In genomic region chr3:83138820-83139219, GRCm38 (mm10) we compare ENCODE assay signal across 16 mouse cellular contexts. TPM values are rescaled to one million over a fixed set of nuclear protein-coding genes. Genes with fewer than 3 reads are reported as not detected.
"Had no signal": no experiment of that assay in that cellular context is flagged by ENCODE, and none has a peak within 500 bp of the region (broad histone marks: within the 10 kb centered on the region; RNA-seq: fewer than 3 reads in every experiment).

No protein-coding gene starts in this region.

- H3K4me1 ChIP-seq: limb, embryonic 13.5 days; midbrain, embryonic 12.5 days had no signal

- H3K9me3 ChIP-seq: limb, embryonic 13.5 days; midbrain, embryonic 12.5 days; neural tube, embryonic 13.5 days had no signal

- H3K27me3 ChIP-seq: limb, embryonic 13.5 days; midbrain, embryonic 12.5 days; neural tube, embryonic 13.5 days had no signal

- H3K27ac ChIP-seq: layer of hippocampus, adult 2 months; limb, embryonic 13.5 days; liver, embryonic 14.5 days; midbrain, embryonic 12.5 days; neural tube, embryonic 13.5 days had no signal

- H3K4me3 ChIP-seq: layer of hippocampus, adult 2 months; limb, embryonic 13.5 days; midbrain, embryonic 12.5 days; neural tube, embryonic 13.5 days had no signal

- H3K9ac ChIP-seq: limb, embryonic 13.5 days; liver, embryonic 14.5 days; midbrain, embryonic 12.5 days; neural tube, embryonic 13.5 days had no signal

- ATAC-seq: midbrain, embryonic 16.5 days had no signal

- DNase-seq: kidney, postnatal 10 days; kidney, postnatal 4 days; left cerebral cortex, postnatal 4 days; lung, adult 18-20 months; retina, postnatal 1 day; right cerebral cortex, postnatal 4 days; spleen, adult 18-20 months; thymus, adult 2 months; thymus, postnatal 25 days had no signal

- H3K36me3 ChIP-seq: limb, embryonic 13.5 days; midbrain, embryonic 12.5 days; neural tube, embryonic 13.5 days had no signal

- H3K4me2 ChIP-seq: limb, embryonic 13.5 days; midbrain, embryonic 12.5 days; neural tube, embryonic 13.5 days had no signal

RNA-seq across cellular contexts. Expression of gene Dchs2, which starts 11.1 kb away (rescaled TPM):
- total RNA-seq: megakaryocyte-erythroid progenitor cell, adult 5-6 weeks had no signal
